Mouse (Mus musculus): ENCODE results near the gene B4galnt2.

B4galnt2 gene

GRCm38 (mm10) chr11:95825625-95826024 lies 89.1 kb downstream of the B4galnt2 start:
- no peak for DNase-seq

- DNase-seq = peak; percentile 65
Measured at GRCm38 (mm10) chr11:95824877-95825243, 89.8 kb downstream of the B4galnt2 start.

- DNase-seq = peak; percentile 93
Measured at GRCm38 (mm10) chr11:95824071-95824876, 90.4 kb downstream of the B4galnt2 start, which contains the start of gene Phospho1. Phospho1 (plus strand) TSS chr11:95824499.

- DNase-seq = no peak
Measured at GRCm38 (mm10) chr11:95822437-95822836, 92.3 kb downstream of the B4galnt2 start.

- no peak for DNase-seq
Measured at GRCm38 (mm10) chr11:95821511-95821910, 93.2 kb downstream of the B4galnt2 start.

- no peak for DNase-seq
Measured at GRCm38 (mm10) chr11:95819138-95819537, 95.6 kb downstream of the B4galnt2 start.

Data from thymus, postnatal 14 days (tissue).